Mouse (Mus musculus) liver, embryonic 14.5 days (tissue): Measurements from ENCODE around the gene Hist1h2ao. TPM values are rescaled to one million over a fixed set of nuclear protein-coding genes. Genes with fewer than 3 reads are reported as not detected.
"Not testable (repeated sequence)": the region's sequence is repeated elsewhere in the genome, so short reads cannot be mapped to it uniquely, and the experiment has no call there.

Source experiments
- ATAC-seq: fragments of 200-750 bp; cut with Nextera tagmentation; 2 replicates; pipeline ENCODE4 v1.8.0; 2017; ENCODE audit warnings: moderate number of reproducible peaks, mild to moderate bottlenecking, moderate library complexity; ENCODE audit not compliant: insufficient read depth
- DNase-seq, 3 experiments: peaks; one replicate each; pipeline ENCODE4 v3.0.0-alpha.2; 2012 to 2013; ENCODE audit warnings: low read depth in 3 of 3, low spot score in 3 of 3
- H3K27ac ChIP-seq: fragments of 300-500 bp; sonication (generic); 2 replicates; pipeline ENCODE4 v1.5.1; 2014; ENCODE audit warnings: moderate library complexity, mild to moderate bottlenecking, control low read depth, inconsistent platforms
- H3K27me3 ChIP-seq: fragments of 300-500 bp; sonication (generic); 2 replicates; pipeline ENCODE4 v1.6.1; 2014; ENCODE audit warnings: mild to moderate bottlenecking, low read length, moderate library complexity; ENCODE audit not compliant: control insufficient read depth, insufficient read depth
- H3K36me3 ChIP-seq: fragments of 300-500 bp; sonication (generic); replicated peaks from 2 replicates; pipeline ENCODE4 v1.6.1; 2014; ENCODE audit warnings: low read depth; ENCODE audit not compliant: control insufficient read depth, insufficient read depth
- H3K4me1 ChIP-seq, 2 experiments: fragments of 200-500 bp in 1 of 2; fragments of 300-500 bp in 1 of 2; sonication (generic) in 1 of 2; replicated peaks; 2 replicates each; pipeline ENCODE4 v1.6.1; 2012 to 2014; ENCODE audit warnings: antibody characterized with exemption in 1 of 2, inconsistent platforms in 1 of 2, low read length in 1 of 2; ENCODE audit not compliant: control insufficient read depth in 2 of 2, insufficient read depth in 2 of 2
- H3K4me2 ChIP-seq: fragments of 300-500 bp; sonication (generic); 2 replicates; pipeline ENCODE4 v1.6.1; 2014; ENCODE audit warnings: low read depth, mild to moderate bottlenecking, control low read depth, moderate library complexity
- H3K4me3 ChIP-seq, 2 experiments: fragments of 200-500 bp in 1 of 2; fragments of 300-500 bp in 1 of 2; sonication (generic) in 1 of 2; 2 replicates each; pipeline ENCODE4 v1.5.1; 2012 to 2014; ENCODE audit warnings: low read depth in 2 of 2, low read length in 2 of 2, mild to moderate bottlenecking in 2 of 2, control low read depth in 1 of 2, inconsistent platforms in 1 of 2, moderate library complexity in 1 of 2; ENCODE audit not compliant: insufficient read depth in 1 of 2
- H3K9ac ChIP-seq: fragments of 300-500 bp; sonication (generic); replicated peaks from 2 replicates; pipeline ENCODE4 v1.6.1; 2014; ENCODE audit warnings: mild to moderate bottlenecking, control low read depth, moderate library complexity
- H3K9me3 ChIP-seq: fragments of 300-500 bp; sonication (generic); 2 replicates; pipeline ENCODE4 v1.6.1; 2016; ENCODE audit warnings: low read length, mixed read lengths; ENCODE audit not compliant: control insufficient read depth
- CTCF ChIP-seq: IDR thresholded peaks from 2 replicates; pipeline ENCODE4 v1.5.1; 2016; ENCODE audit warnings: antibody characterized with exemption, low read depth, control low read depth
- EP300 ChIP-seq: IDR thresholded peaks from 2 replicates; pipeline ENCODE4 v1.6.1; 2016; ENCODE audit warnings: antibody characterized with exemption, low read depth
- WGBS: fragments of 180-500 bp; shearing (Covaris S2); extraction: QIAGEN DNeasy Blood & Tissue Kit; methylation state at CpG from one replicate; pipeline ENCODE4 v1.1.7; 2014; ENCODE audit not compliant: insufficient replicate concordance; 5-methylcytosine and 5-hydroxymethylcytosine counted together
- polyA plus RNA-seq, 2 experiments: library from polyadenylated mRNA; depleted of rRNA in 1 of 2; stranded (reverse) in 1 of 2; unstranded in 1 of 2; fragments of >200 nt; fragmentation: Nextera tagmentation in 1 of 2; extraction: Ambion mirVana in 1 of 2; gene quantifications; 2 replicates each; pipeline versions ENCODE4 v1.2.1 to v1.2.3; 2012 to 2014

Gene Hist1h2ao
- polyA plus RNA-seq, 2 experiments, result 3.4 TPM; not detected in 1

- not testable (repeated sequence) for H3K27me3 ChIP-seq, H3K36me3 ChIP-seq, DNase-seq, H3K4me2 ChIP-seq, H3K9ac ChIP-seq, H3K9me3 ChIP-seq, H3K4me3 ChIP-seq, H3K27ac ChIP-seq, H3K4me1 ChIP-seq
- ATAC-seq, result peak; percentile 64
- 73% methylated on average over 6 of the region's 16 CpGs for WGBS
Measured at GRCm38 (mm10) chr13:21820082-21820890, 10.0 kb downstream of the Hist1h2ao start.

DNA sequence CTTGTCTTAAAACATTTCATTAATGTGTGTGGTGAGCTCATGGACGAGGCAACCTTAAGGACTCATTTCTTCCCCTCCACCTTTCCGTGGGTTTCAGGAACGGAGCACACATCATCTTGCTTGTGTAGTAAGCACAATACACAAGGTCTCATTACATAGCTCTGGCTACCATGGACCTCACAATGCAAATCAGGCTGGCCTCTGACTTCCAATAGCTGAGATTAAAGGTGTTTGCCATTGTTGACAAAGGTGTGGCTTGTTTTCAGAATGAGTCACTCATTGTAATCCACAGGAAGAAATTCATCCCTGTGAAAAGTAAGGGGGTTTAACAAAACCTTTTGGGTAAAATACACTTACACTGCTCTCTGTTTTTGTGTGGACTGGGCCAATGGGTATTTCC lies 18.2 kb downstream of the Hist1h2ao start:
- Histone ChIP-seq H3K27me3 (no peaks in the 10 kb centered on the region), H3K9me3 (no peaks in the 10 kb centered on the region), H3K4me2 (no peak overlapping the region), H3K27ac (no peak overlapping the region), H3K36me3 (no peaks in the 10 kb centered on the region), H3K9ac (peak overlapping the region; percentile 24; the same call in 1 of the 2 replicates), H3K4me3 (no peak overlapping the region), H3K4me1 (peaks cover 0 to 2% of the 10 kb centered on the region in 2 experiments; a peak in 1 of 4 replicates)
- DNase-seq, result no peak
- no peak for TF ChIP-seq EP300
- TF ChIP-seq CTCF, result no peak
- WGBS, result 80% methylated on average over 3 of the region's 3 CpGs
- no peak for ATAC-seq

- DNase-seq, result no peak
- peak overlapping the region; percentile 36 to 39; a peak in 3 of 4 replicates for H3K4me3 ChIP-seq
- no peak for ATAC-seq
- H3K9me3 ChIP-seq, result no peaks in the 10 kb centered on the region
- peak overlapping the region; percentile 63 for H3K9ac ChIP-seq
- peak overlapping the region; percentile 58 for H3K4me2 ChIP-seq
- no peak for TF ChIP-seq EP300
- TF ChIP-seq CTCF, result no peak
- no peaks in the 10 kb centered on the region for H3K27me3 ChIP-seq
- no peaks in the 10 kb centered on the region for H3K36me3 ChIP-seq
- H3K4me1 ChIP-seq, result peaks cover 0 to 2% of the 10 kb centered on the region in 2 experiments; a peak in 1 of 4 replicates
- 81% methylated on average over 10 of the region's 10 CpGs for WGBS
- H3K27ac ChIP-seq, result peak overlapping the region; percentile 80
Measured at GRCm38 (mm10) chr13:21830344-21830743, 20.1 kb downstream of the Hist1h2ao start.

- peak; percentile 70 for ATAC-seq
- H3K9ac ChIP-seq, result peak within 1 kb of the TSS; percentile 62
- not testable (repeated sequence) for H3K27me3 ChIP-seq, DNase-seq, H3K4me1 ChIP-seq, H3K36me3 ChIP-seq, H3K9me3 ChIP-seq
- under 1% methylated on average over 23 of the region's 58 CpGs for WGBS
- peak within 1 kb of the TSS; percentile 76 for H3K27ac ChIP-seq
- peak within 1 kb of the TSS; percentile 21 to 39; a peak in 3 of 4 replicates for H3K4me3 ChIP-seq
- peak; percentile 53; the same call in 1 of the 2 replicates for TF ChIP-seq EP300
- peak within 1 kb of the TSS; percentile 46 for H3K4me2 ChIP-seq
Measured at GRCm38 (mm10) chr13:21831418-21832394, 21.4 kb downstream of the Hist1h2ao start, which contains the start of gene Hist1h4n. Gene Hist1h4n, minus strand, starts transcription at chr13:21832196.

DNA sequence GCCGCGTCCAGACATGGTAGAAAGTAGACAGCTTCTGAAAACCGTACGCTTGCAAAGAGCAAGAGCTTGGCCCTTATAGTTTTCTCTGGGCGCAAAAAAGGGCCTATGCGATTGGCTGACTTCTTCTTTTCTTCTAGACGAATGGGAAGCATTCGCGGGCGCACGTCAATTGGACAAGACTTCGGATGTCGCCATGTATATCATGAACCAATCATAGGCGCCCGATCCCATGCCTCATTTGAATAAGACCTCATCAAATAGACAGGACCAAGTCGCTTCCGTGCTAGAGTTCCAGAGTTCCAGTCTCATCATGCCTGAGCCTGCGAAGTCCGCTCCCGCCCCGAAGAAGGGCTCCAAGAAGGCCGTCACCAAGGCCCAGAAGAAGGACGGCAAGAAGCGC lies 23.2 kb downstream of the Hist1h2ao start, which contains the start of the genes Hist1h2ap and Hist1h2br:
Hist1h2ap (minus strand) TSS at position 47 of the 400 bp plus-strand sequence.
Hist1h2br (plus strand) TSS at position 283 of the 400 bp plus-strand sequence.
- not testable (repeated sequence) for H3K27ac ChIP-seq, H3K36me3 ChIP-seq, H3K4me3 ChIP-seq, H3K9me3 ChIP-seq, H3K9ac ChIP-seq, H3K27me3 ChIP-seq, DNase-seq, H3K4me2 ChIP-seq, H3K4me1 ChIP-seq
- no CpG with 5 or more reads among the region's 24 CpGs for WGBS
- ATAC-seq, result peak; percentile 81

GRCm38 (mm10) chr13:21840508-21840907 lies 30.2 kb downstream of the Hist1h2ao start:
- ATAC-seq, result peak; percentile 60; the same call in 1 of the 2 replicates
- not testable (repeated sequence) for H3K36me3 ChIP-seq, H3K4me2 ChIP-seq, H3K27ac ChIP-seq, H3K9me3 ChIP-seq, DNase-seq, H3K27me3 ChIP-seq, H3K4me3 ChIP-seq, H3K9ac ChIP-seq, H3K4me1 ChIP-seq
- WGBS, result no CpG with 5 or more reads among the region's 4 CpGs

- DNase-seq, result not testable (repeated sequence)
- ATAC-seq, result peak; percentile 59; the same call in 1 of the 2 replicates
Measured at GRCm38 (mm10) chr13:21846356-21846755, 36.1 kb downstream of the Hist1h2ao start.

More at GRCm38 (mm10) chr13:21846356-21846755, 36.1 kb downstream of the Hist1h2ao start:
- H3K4me1 ChIP-seq, H3K4me2 ChIP-seq, H3K9ac ChIP-seq, H3K27ac ChIP-seq, H3K9me3 ChIP-seq, H3K36me3 ChIP-seq, H3K4me3 ChIP-seq, H3K27me3 ChIP-seq: not testable (repeated sequence)
